Mouse (Mus musculus): ENCODE data around the gene Zfp831. TPM values are rescaled to one million over a fixed set of nuclear protein-coding genes. Genes with fewer than 3 reads are reported as not detected.

Gene Zfp831
- polyA plus RNA-seq, 1 experiment from 2014 or later = not detected

DNA sequence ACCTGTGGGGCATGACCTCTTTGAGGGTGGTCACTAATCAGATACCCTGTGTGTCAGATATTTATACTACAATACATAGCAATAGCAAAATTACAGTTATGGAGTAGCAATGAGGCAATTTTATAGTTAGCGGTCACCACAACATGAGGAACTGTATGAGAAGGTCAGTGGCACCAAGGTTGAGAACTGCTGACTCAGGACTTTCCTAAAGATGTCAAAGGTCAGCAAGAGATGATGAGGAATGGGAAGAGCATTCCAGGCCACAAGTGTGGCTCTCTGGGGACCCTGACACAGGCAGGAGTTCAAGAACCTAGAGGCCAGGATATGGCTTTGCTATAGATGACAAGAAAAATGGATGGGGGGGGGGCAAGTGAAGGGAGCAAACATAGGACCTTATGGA, 38.3 kb upstream of the Zfp831 start:
- DNase-seq (ENCODE audit: low spot score) (no peak), ATAC-seq (ENCODE audit: insufficient read depth, low FRiP score, low TSS enrichment) (no peak)
- no peak overlapping the region for H3K9ac ChIP-seq (ENCODE audit: low read length)
- H3K4me3 ChIP-seq (ENCODE audit: low read depth, low read length) = no peak overlapping the region
- 100% methylated on average over 1 of the region's 1 CpGs for WGBS
- H3K4me2 ChIP-seq (ENCODE audit: low read depth) = no peak overlapping the region
- H3K27ac ChIP-seq (ENCODE audit: low read depth, low read length) = no peak overlapping the region
- no peaks in the 10 kb centered on the region for H3K9me3 ChIP-seq (ENCODE audit: control insufficient read depth, low read length)
- no peaks in the 10 kb centered on the region for H3K36me3 ChIP-seq (ENCODE audit: control insufficient read depth, insufficient read depth, low read length)
- no peaks in the 10 kb centered on the region for H3K27me3 ChIP-seq (ENCODE audit: control insufficient read depth, insufficient read depth, low read length)
- no peaks in the 10 kb centered on the region for H3K4me1 ChIP-seq (ENCODE audit: control insufficient read depth, insufficient read depth, low read length)

- Histone ChIP-seq H3K9ac (ENCODE audit: low read length) (no peak overlapping the region), H3K4me3 (ENCODE audit: low read depth, low read length) (no peak overlapping the region), H3K9me3 (ENCODE audit: control insufficient read depth, low read length) (no peaks in the 10 kb centered on the region), H3K27me3 (ENCODE audit: control insufficient read depth, insufficient read depth, low read length) (no peaks in the 10 kb centered on the region), H3K4me1 (ENCODE audit: control insufficient read depth, insufficient read depth, low read length) (no peaks in the 10 kb centered on the region), H3K4me2 (ENCODE audit: low read depth) (no peak overlapping the region), H3K36me3 (ENCODE audit: control insufficient read depth, insufficient read depth, low read length) (no peaks in the 10 kb centered on the region), H3K27ac (ENCODE audit: low read depth, low read length) (no peak overlapping the region)
- ATAC-seq (ENCODE audit: insufficient read depth, low FRiP score, low TSS enrichment) = no peak
- WGBS = 88% methylated on average over 4 of the region's 4 CpGs
- DNase-seq (ENCODE audit: low spot score) = no peak
Measured at GRCm38 (mm10) chr2:174605442-174606087, 37.8 kb upstream of the Zfp831 start.

DNA sequence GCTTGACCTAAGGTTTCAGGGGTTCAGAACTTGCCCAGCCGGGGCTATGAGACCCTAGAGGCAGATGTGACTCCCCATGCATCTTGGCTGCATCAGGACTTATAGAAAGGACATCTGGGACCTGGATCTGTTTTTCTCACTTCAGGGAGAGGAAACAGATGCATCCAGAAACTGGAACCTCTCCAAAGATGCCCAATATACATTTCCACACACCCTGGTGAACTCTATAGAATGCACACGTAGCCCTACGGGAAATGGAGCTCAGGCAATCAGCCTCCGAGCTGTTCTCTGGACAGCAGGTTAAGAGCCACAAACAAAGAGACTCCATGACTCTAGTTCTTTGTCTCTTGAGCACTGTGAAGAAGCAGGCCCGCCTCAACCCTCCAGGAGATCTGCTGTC, 37.0 kb upstream of the Zfp831 start:
- H3K4me3 ChIP-seq (ENCODE audit: low read depth, low read length) = no peak overlapping the region
- no peaks in the 10 kb centered on the region for H3K27me3 ChIP-seq (ENCODE audit: control insufficient read depth, insufficient read depth, low read length)
- H3K27ac ChIP-seq (ENCODE audit: low read depth, low read length) = no peak overlapping the region
- no peak for DNase-seq (ENCODE audit: low spot score)
- no peaks in the 10 kb centered on the region for H3K36me3 ChIP-seq (ENCODE audit: control insufficient read depth, insufficient read depth, low read length)
- no peak overlapping the region for H3K9ac ChIP-seq (ENCODE audit: low read length)
- no peak for ATAC-seq (ENCODE audit: insufficient read depth, low FRiP score, low TSS enrichment)
- no peaks in the 10 kb centered on the region for H3K9me3 ChIP-seq (ENCODE audit: control insufficient read depth, low read length)
- no peak overlapping the region for H3K4me2 ChIP-seq (ENCODE audit: low read depth)
- H3K4me1 ChIP-seq (ENCODE audit: control insufficient read depth, insufficient read depth, low read length) = no peaks in the 10 kb centered on the region
- 72% methylated on average over 5 of the region's 5 CpGs for WGBS

DNA sequence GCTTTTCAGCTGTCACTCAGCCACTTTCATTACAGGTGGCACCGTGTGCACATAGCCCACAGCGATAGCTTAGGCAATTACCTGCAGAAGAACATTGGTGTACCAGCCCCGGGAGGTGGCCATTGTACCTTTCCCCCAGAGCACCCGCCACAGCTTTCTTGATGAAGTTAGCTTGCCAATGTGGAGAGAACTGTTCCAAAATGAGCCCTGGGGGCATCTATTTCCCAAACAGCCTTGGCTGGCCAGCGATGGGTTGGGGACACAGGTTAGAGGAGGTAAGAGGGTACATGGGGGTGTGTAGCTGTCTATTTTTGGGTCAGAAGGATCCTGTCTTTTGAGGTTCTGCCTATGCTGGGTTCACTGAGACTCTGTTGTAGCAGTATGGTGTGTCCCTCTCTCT, 33.4 kb upstream of the Zfp831 start:
- Histone ChIP-seq H3K9me3 (ENCODE audit: control insufficient read depth, low read length) (no peaks in the 10 kb centered on the region), H3K27me3 (ENCODE audit: control insufficient read depth, insufficient read depth, low read length) (no peaks in the 10 kb centered on the region), H3K4me2 (ENCODE audit: low read depth) (no peak overlapping the region), H3K9ac (ENCODE audit: low read length) (no peak overlapping the region), H3K36me3 (ENCODE audit: control insufficient read depth, insufficient read depth, low read length) (no peaks in the 10 kb centered on the region), H3K4me1 (ENCODE audit: control insufficient read depth, insufficient read depth, low read length) (no peaks in the 10 kb centered on the region), H3K27ac (ENCODE audit: low read depth, low read length) (no peak overlapping the region), H3K4me3 (ENCODE audit: low read depth, low read length) (no peak overlapping the region)
- ATAC-seq (ENCODE audit: insufficient read depth, low FRiP score, low TSS enrichment) (no peak), DNase-seq (ENCODE audit: low spot score) (no peak)
- WGBS = 87% methylated on average over 5 of the region's 5 CpGs

GRCm38 (mm10) chr2:174612386-174613063, 30.8 kb upstream of the Zfp831 start:
- Histone ChIP-seq H3K4me3 (ENCODE audit: low read depth, low read length) (no peak overlapping the region), H3K27ac (ENCODE audit: low read depth, low read length) (no peak overlapping the region), H3K4me2 (ENCODE audit: low read depth) (no peak overlapping the region), H3K9me3 (ENCODE audit: control insufficient read depth, low read length) (no peaks in the 10 kb centered on the region), H3K4me1 (ENCODE audit: control insufficient read depth, insufficient read depth, low read length) (no peaks in the 10 kb centered on the region), H3K9ac (ENCODE audit: low read length) (no peak overlapping the region), H3K36me3 (ENCODE audit: control insufficient read depth, insufficient read depth, low read length) (no peaks in the 10 kb centered on the region), H3K27me3 (ENCODE audit: control insufficient read depth, insufficient read depth, low read length) (no peaks in the 10 kb centered on the region)
- WGBS = 77% methylated on average over 2 of the region's 2 CpGs
- DNase-seq (ENCODE audit: low spot score) (no peak), ATAC-seq (ENCODE audit: insufficient read depth, low FRiP score, low TSS enrichment) (no peak)

- Histone ChIP-seq H3K4me1 (ENCODE audit: control insufficient read depth, insufficient read depth, low read length) (no peaks in the 10 kb centered on the region), H3K4me2 (ENCODE audit: low read depth) (no peak overlapping the region), H3K9ac (ENCODE audit: low read length) (no peak overlapping the region), H3K27ac (ENCODE audit: low read depth, low read length) (no peak overlapping the region), H3K9me3 (ENCODE audit: control insufficient read depth, low read length) (no peaks in the 10 kb centered on the region), H3K36me3 (ENCODE audit: control insufficient read depth, insufficient read depth, low read length) (no peaks in the 10 kb centered on the region), H3K4me3 (ENCODE audit: low read depth, low read length) (no peak overlapping the region), H3K27me3 (ENCODE audit: control insufficient read depth, insufficient read depth, low read length) (no peaks in the 10 kb centered on the region)
- DNase-seq (ENCODE audit: low spot score) (no peak), ATAC-seq (ENCODE audit: insufficient read depth, low FRiP score, low TSS enrichment) (no peak)
- WGBS = 91% methylated on average over 8 of the region's 8 CpGs
Measured at GRCm38 (mm10) chr2:174613221-174613620, 30.1 kb upstream of the Zfp831 start.

GRCm38 (mm10) chr2:174613921-174614441, 29.4 kb upstream of the Zfp831 start:
- no peaks in the 10 kb centered on the region for H3K9me3 ChIP-seq (ENCODE audit: control insufficient read depth, low read length)
- ATAC-seq (ENCODE audit: insufficient read depth, low FRiP score, low TSS enrichment) (no peak), DNase-seq (ENCODE audit: low spot score) (no peak)
- H3K4me2 ChIP-seq (ENCODE audit: low read depth) = no peak overlapping the region
- no peaks in the 10 kb centered on the region for H3K36me3 ChIP-seq (ENCODE audit: control insufficient read depth, insufficient read depth, low read length)
- WGBS = 80% methylated on average over 11 of the region's 11 CpGs
- H3K4me1 ChIP-seq (ENCODE audit: control insufficient read depth, insufficient read depth, low read length) = no peaks in the 10 kb centered on the region
- H3K27me3 ChIP-seq (ENCODE audit: control insufficient read depth, insufficient read depth, low read length) = no peaks in the 10 kb centered on the region
- H3K4me3 ChIP-seq (ENCODE audit: low read depth, low read length) = no peak overlapping the region
- no peak overlapping the region for H3K9ac ChIP-seq (ENCODE audit: low read length)
- no peak overlapping the region for H3K27ac ChIP-seq (ENCODE audit: low read depth, low read length)

DNA sequence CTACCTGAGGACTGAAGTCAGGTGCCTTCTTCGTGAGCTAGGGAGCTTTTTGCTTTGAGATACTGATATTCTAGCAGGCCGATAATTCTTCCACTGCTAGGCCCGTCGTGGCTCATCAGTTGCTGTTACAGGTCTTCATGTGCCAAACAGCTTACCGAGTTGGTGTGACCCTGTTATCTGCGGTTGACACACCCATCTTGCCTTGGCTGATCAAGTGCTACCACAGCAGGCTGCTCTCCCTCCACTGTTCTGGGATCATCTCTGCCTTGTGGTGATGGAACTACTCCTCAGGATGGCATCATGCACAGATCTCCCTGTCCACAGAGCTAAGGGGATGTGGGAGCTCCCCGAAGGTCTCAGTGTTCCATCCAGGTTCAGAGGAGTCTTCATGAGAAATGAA, 21.5 kb upstream of the Zfp831 start:
- Histone ChIP-seq H3K4me3 (ENCODE audit: low read depth, low read length) (no peak overlapping the region), H3K27ac (ENCODE audit: low read depth, low read length) (no peak overlapping the region), H3K9ac (ENCODE audit: low read length) (no peak overlapping the region), H3K4me1 (ENCODE audit: control insufficient read depth, insufficient read depth, low read length) (no peaks in the 10 kb centered on the region), H3K9me3 (ENCODE audit: control insufficient read depth, low read length) (no peaks in the 10 kb centered on the region), H3K4me2 (ENCODE audit: low read depth) (no peak overlapping the region), H3K36me3 (ENCODE audit: control insufficient read depth, insufficient read depth, low read length) (no peaks in the 10 kb centered on the region), H3K27me3 (ENCODE audit: control insufficient read depth, insufficient read depth, low read length) (no peaks in the 10 kb centered on the region)
- WGBS = 92% methylated on average over 7 of the region's 7 CpGs
- ATAC-seq (ENCODE audit: insufficient read depth, low FRiP score, low TSS enrichment) = no peak
- DNase-seq (ENCODE audit: low spot score) = no peak

- WGBS = 90% methylated on average over 7 of the region's 7 CpGs
- no peaks in the 10 kb centered on the region for H3K9me3 ChIP-seq (ENCODE audit: control insufficient read depth, low read length)
Measured at GRCm38 (mm10) chr2:174624430-174624829, 18.9 kb upstream of the Zfp831 start.

More at GRCm38 (mm10) chr2:174624430-174624829, 18.9 kb upstream of the Zfp831 start:
- no peak overlapping the region for H3K27ac ChIP-seq (ENCODE audit: low read depth, low read length)
- H3K9ac ChIP-seq (ENCODE audit: low read length) = no peak overlapping the region
- no peaks in the 10 kb centered on the region for H3K36me3 ChIP-seq (ENCODE audit: control insufficient read depth, insufficient read depth, low read length)
- no peak overlapping the region for H3K4me3 ChIP-seq (ENCODE audit: low read depth, low read length)
- no peak for DNase-seq (ENCODE audit: low spot score)
- H3K4me1 ChIP-seq (ENCODE audit: control insufficient read depth, insufficient read depth, low read length) = no peaks in the 10 kb centered on the region
- no peak overlapping the region for H3K4me2 ChIP-seq (ENCODE audit: low read depth)
- H3K27me3 ChIP-seq (ENCODE audit: control insufficient read depth, insufficient read depth, low read length) = no peaks in the 10 kb centered on the region
- no peak for ATAC-seq (ENCODE audit: insufficient read depth, low FRiP score, low TSS enrichment)

All from neural tube, embryonic 11.5 days (tissue).